In the genomic region with DNA sequence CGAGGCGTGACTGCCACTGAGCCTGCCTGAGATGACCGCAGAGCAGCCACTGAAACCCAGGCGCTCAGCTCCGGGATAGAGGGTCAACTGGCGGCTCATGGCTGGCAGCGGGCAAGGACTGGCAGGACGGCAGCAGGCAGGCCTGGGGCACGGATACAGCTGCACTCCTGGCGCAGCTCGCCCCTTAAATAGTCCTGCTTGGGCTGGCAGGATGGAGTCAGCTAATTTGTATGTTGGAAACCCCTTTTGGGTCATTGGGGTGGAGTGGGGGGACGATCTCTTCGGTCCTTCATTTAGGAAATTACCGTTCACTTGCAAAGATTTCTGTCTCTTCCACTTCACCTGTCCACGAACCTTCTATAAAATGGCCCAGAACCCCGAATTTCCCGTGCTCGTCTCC, we compare ENCODE assay signal across 46 mouse cellular contexts. TPM values are rescaled to one million over a fixed set of nuclear protein-coding genes. Genes with fewer than 3 reads are reported as not detected.
"Had no signal": no experiment of that assay in that cellular context is flagged by ENCODE, and none has a peak within 500 bp of the region (broad histone marks: within the 10 kb centered on the region; RNA-seq: fewer than 3 reads in every experiment).

Gene Krt72 (minus strand): TSS at position 101 of the 400 bp plus-strand sequence.

- H3K36me3 ChIP-seq: limb, embryonic 10.5 days; limb, embryonic 12.5 days; limb, embryonic 13.5 days; limb, embryonic 15.5 days; liver, embryonic 12.5 days; liver, embryonic 13.5 days; liver, embryonic 15.5 days; lung, embryonic 15.5 days; midbrain, embryonic 10.5 days; midbrain, embryonic 12.5 days; midbrain, embryonic 13.5 days; midbrain, embryonic 15.5 days; neural tube, embryonic 12.5 days had no signal

- H3K4me3 ChIP-seq: limb, embryonic 10.5 days; limb, embryonic 12.5 days; limb, embryonic 13.5 days; limb, embryonic 15.5 days; liver, embryonic 12.5 days; liver, embryonic 13.5 days; liver, embryonic 15.5 days; lung, embryonic 15.5 days; megakaryocyte, embryonic 14.5 days; midbrain, embryonic 10.5 days; midbrain, embryonic 12.5 days; midbrain, embryonic 13.5 days; midbrain, embryonic 15.5 days; myocyte; neural tube, embryonic 12.5 days had no signal

- H3K27me3 ChIP-seq: liver, embryonic 15.5 days; lung, embryonic 15.5 days; midbrain, embryonic 12.5 days; midbrain, embryonic 13.5 days; midbrain, embryonic 15.5 days; neural tube, embryonic 12.5 days had no signal

- H3K9ac ChIP-seq: limb, embryonic 12.5 days; limb, embryonic 13.5 days; limb, embryonic 15.5 days; liver, embryonic 12.5 days; liver, embryonic 13.5 days; liver, embryonic 14.5 days; liver, embryonic 15.5 days; liver, postnatal 0 days; lung, embryonic 14.5 days; lung, embryonic 15.5 days; midbrain, embryonic 12.5 days; midbrain, embryonic 13.5 days; midbrain, embryonic 15.5 days; neural tube, embryonic 12.5 days had no signal

- ATAC-seq: liver, embryonic 12.5 days; liver, postnatal 0 days; lung, postnatal 0 days; midbrain, embryonic 13.5 days; midbrain, embryonic 15.5 days; midbrain, embryonic 16.5 days had no signal

- H3K4me1 ChIP-seq: limb, embryonic 10.5 days; limb, embryonic 12.5 days; limb, embryonic 15.5 days; liver, embryonic 12.5 days; liver, embryonic 13.5 days; liver, embryonic 15.5 days; lung, embryonic 15.5 days; megakaryocyte, embryonic 14.5 days; midbrain, embryonic 10.5 days; neural tube, embryonic 12.5 days had no signal

- H3K9me3 ChIP-seq: limb, embryonic 10.5 days; limb, embryonic 12.5 days; limb, embryonic 13.5 days; limb, embryonic 15.5 days; liver, embryonic 12.5 days; liver, embryonic 13.5 days; liver, embryonic 15.5 days; lung, embryonic 15.5 days; megakaryocyte, embryonic 14.5 days; midbrain, embryonic 10.5 days; midbrain, embryonic 12.5 days; midbrain, embryonic 13.5 days; midbrain, embryonic 15.5 days; neural tube, embryonic 12.5 days had no signal

- DNase-seq: left cerebral cortex, postnatal 4 days; liver; liver, embryonic 13.5 days; liver, postnatal 0 days; lung, adult 18-20 months; lung, adult 2 months; lung, embryonic 14.5 days; lung, postnatal 10 days; lung, postnatal 14 days; lung, postnatal 36 days; lung, postnatal 4 days; midbrain, embryonic 14.5 days had no signal

- H3K27ac ChIP-seq: limb, embryonic 10.5 days; limb, embryonic 12.5 days; limb, embryonic 13.5 days; limb, embryonic 15.5 days; liver, embryonic 12.5 days; liver, embryonic 13.5 days; liver, embryonic 14.5 days; liver, embryonic 15.5 days; lung, embryonic 15.5 days; macrophage; midbrain, embryonic 10.5 days; midbrain, embryonic 12.5 days; midbrain, embryonic 13.5 days; midbrain, embryonic 15.5 days; neural tube, embryonic 12.5 days had no signal

- H3K4me2 ChIP-seq: limb, embryonic 12.5 days; limb, embryonic 13.5 days; limb, embryonic 15.5 days; liver, embryonic 11.5 days; liver, embryonic 12.5 days; liver, embryonic 13.5 days; liver, embryonic 15.5 days; lung, embryonic 14.5 days; lung, embryonic 15.5 days; midbrain, embryonic 11.5 days; midbrain, embryonic 12.5 days; midbrain, embryonic 13.5 days; midbrain, embryonic 15.5 days; neural tube, embryonic 12.5 days had no signal

RNA-seq across cellular contexts. Expression of gene Krt72, which starts in this region (rescaled TPM):
- total RNA-seq: left cerebral cortex, postnatal 10 days; left cerebral cortex, postnatal 14 days; left cerebral cortex, postnatal 25 days; left cerebral cortex, postnatal 36 days; left cerebral cortex, postnatal 4 days; liver, adult 2 months; megakaryocyte progenitor cell, adult 5-6 weeks; megakaryocyte, adult 5-6 weeks; megakaryocyte-erythroid progenitor cell, adult 5-6 weeks; midbrain, postnatal 0 days; monocyte, adult 5-6 weeks had no signal
- polyA plus RNA-seq: limb, embryonic 10.5 days; limb, embryonic 11.5 days; limb, embryonic 12.5 days; liver, adult 2 months; liver, embryonic 11.5 days; liver, embryonic 12.5 days; liver, embryonic 13.5 days; liver, embryonic 14.5 days; liver, embryonic 15.5 days; liver, embryonic 16.5 days; liver, postnatal 0 days; lung, adult 2 months; lung, embryonic 14.5 days; lung, embryonic 15.5 days; lung, embryonic 16.5 days; lung, postnatal 0 days; macrophage; midbrain, embryonic 10.5 days; midbrain, embryonic 11.5 days; midbrain, embryonic 12.5 days; midbrain, embryonic 13.5 days; midbrain, embryonic 14.5 days; midbrain, embryonic 15.5 days; midbrain, embryonic 16.5 days; midbrain, postnatal 0 days; myocyte; neural tube, embryonic 11.5 days; neural tube, embryonic 12.5 days had no signal
